Mouse (Mus musculus): ENCODE data around the gene Ldlrad3. TPM values are rescaled to one million over a fixed set of nuclear protein-coding genes. Genes with fewer than 3 reads are reported as not detected.
A peak's percentile ranks its signal among the peaks of the same experiment; 100 is the strongest.

Gene Ldlrad3
- polyA plus RNA-seq, 1 experiment = 15.5 TPM

DNA sequence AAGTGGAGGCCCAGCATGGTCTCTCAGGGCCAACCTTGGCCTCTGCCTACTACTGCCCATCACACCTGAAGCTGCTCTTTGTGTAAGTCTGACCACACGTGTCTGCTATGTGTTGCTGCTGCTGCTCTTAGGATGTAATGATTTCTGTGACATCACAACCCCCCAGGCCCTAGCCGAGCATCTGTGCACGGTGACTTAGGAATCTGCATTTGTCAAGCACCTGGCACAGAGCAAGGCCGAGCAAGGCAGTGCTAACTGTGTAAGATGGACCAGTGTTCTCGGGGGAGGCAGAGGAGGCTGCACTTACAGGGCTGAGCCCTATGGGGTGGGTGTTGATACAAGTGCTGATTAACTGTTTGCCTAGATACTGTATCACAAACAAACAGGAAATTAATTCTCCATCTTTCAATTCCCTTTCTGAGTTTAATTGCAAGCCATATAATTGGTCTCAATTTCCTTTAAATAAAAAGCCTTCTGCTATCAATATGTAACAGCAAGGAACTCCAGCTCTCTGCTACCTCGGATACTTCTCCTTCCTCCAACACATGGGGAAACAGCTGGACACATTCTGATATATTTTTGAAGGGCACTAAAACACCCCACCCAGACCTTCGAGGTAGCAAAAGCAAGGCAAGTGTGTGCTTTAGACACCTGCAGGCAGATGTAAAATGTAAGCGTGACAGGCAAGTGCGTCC is 152.2 kb downstream of the Ldlrad3 start:
- peaks cover 6% of the 10 kb centered on the region for H3K79me2 ChIP-seq (ENCODE audit: control insufficient read depth, insufficient read depth)
- TF ChIP-seq FOSL1 (IDR thresholded peaks at IDR 0.05; ENCODE audit: insufficient read depth, low read length, poor library complexity, severe bottlenecking) (no peak), CTCF (IDR thresholded peaks at IDR 0.05; ENCODE audit: control insufficient read depth, insufficient read depth, insufficient read length) (no peak), USF1 (IDR thresholded peaks at IDR 0.05; ENCODE audit: low read depth) (no peak), MYOG (IDR thresholded peaks at IDR 0.05; ENCODE audit: control insufficient read depth, extremely low read depth, insufficient read length) (no peak), MYOD1 (IDR thresholded peaks at IDR 0.05; ENCODE audit: control insufficient read depth, insufficient read length, low read depth) (no peak), CEBPB (IDR thresholded peaks at IDR 0.05; ENCODE audit: low read depth) (no peak), MAX (IDR thresholded peaks at IDR 0.05) (no peak)
- H3K27me3 ChIP-seq (ENCODE audit: control insufficient read depth, insufficient read depth, insufficient read length) = no peaks in the 10 kb centered on the region
- H3ac ChIP-seq (ENCODE audit: control insufficient read depth, insufficient read length, low read depth) = no peak overlapping the region
- H3K79me3 ChIP-seq (ENCODE audit: low read depth) = peaks cover 9% of the 10 kb centered on the region
- no peak overlapping the region for H3K4me3 ChIP-seq (ENCODE audit: insufficient read depth, poor library complexity, severe bottlenecking)
- peaks cover 6% of the 10 kb centered on the region for H3K36me3 ChIP-seq (ENCODE audit: control insufficient read depth, insufficient read depth)

DNA sequence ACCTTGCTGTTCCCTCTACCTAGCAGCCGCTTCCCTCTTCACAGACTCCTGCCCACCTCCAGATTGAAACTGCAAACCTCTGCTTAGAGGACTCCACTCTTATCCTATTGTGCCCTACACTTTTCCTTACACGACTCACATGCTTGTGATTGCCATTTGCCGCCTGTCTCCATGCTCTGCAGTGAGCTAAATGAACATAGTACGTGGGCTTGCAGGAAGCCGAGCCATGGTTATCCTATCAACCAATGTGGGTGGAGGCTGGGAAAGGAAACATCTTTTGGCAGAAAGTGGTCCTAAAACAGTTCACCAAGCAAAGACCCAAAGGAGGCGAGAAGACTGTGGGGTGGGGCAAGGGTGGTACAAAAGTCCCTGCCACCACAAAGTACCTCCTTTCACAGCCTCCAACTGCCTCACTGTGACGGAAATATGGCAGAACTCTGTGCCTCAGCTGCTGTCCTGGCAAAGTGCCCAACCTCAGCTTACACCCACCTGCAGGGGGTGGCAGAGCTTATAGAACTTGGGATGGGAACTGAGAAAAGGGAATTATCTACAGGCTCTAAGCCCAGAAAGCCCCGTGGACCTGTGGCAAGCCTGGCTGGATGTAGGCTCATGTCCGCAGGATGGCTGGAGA is 153.4 kb downstream of the Ldlrad3 start:
- H3ac ChIP-seq (ENCODE audit: control insufficient read depth, insufficient read length, low read depth) = no peak overlapping the region
- H3K4me3 ChIP-seq (ENCODE audit: insufficient read depth, poor library complexity, severe bottlenecking) = no peak overlapping the region
- H3K79me2 ChIP-seq (ENCODE audit: control insufficient read depth, insufficient read depth) = peaks cover 6% of the 10 kb centered on the region
- H3K27me3 ChIP-seq (ENCODE audit: control insufficient read depth, insufficient read depth, insufficient read length) = no peaks in the 10 kb centered on the region
- TF ChIP-seq FOSL1 (IDR thresholded peaks at IDR 0.05; ENCODE audit: insufficient read depth, low read length, poor library complexity, severe bottlenecking) (no peak), MAX (IDR thresholded peaks at IDR 0.05) (no peak), MYOG (IDR thresholded peaks at IDR 0.05; ENCODE audit: control insufficient read depth, extremely low read depth, insufficient read length) (no peak), MYOD1 (IDR thresholded peaks at IDR 0.05; ENCODE audit: control insufficient read depth, insufficient read length, low read depth) (no peak), USF1 (IDR thresholded peaks at IDR 0.05; ENCODE audit: low read depth) (no peak), CEBPB (IDR thresholded peaks at IDR 0.05; ENCODE audit: low read depth) (no peak), CTCF (IDR thresholded peaks at IDR 0.05; ENCODE audit: control insufficient read depth, insufficient read depth, insufficient read length) (no peak)
- H3K79me3 ChIP-seq (ENCODE audit: low read depth) = peaks cover 9% of the 10 kb centered on the region
- H3K36me3 ChIP-seq (ENCODE audit: control insufficient read depth, insufficient read depth) = peaks cover 6% of the 10 kb centered on the region

DNA sequence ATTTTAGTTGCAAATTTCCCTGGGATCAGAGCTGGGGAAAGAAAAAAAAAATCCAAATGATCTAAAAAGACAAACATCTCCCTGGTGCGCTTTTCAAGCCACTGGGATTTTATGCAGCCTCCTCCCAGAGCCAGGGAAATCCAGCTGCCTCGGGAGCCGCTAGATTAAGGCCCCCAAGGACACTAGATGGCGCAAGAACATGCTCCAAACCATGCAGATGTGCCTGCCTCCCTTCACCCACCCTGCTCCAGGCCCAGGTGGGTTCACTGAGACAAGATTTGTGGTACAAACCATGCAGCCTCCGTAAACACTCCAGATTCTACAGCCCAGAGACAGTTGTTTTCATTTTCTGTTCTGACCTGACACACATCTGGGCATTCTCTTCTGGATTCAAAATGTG is 155.5 kb downstream of the Ldlrad3 start:
- H3ac ChIP-seq (ENCODE audit: control insufficient read depth, insufficient read length, low read depth) = no peak overlapping the region
- peaks cover 7% of the 10 kb centered on the region for H3K36me3 ChIP-seq (ENCODE audit: control insufficient read depth, insufficient read depth)
- no peak overlapping the region for H3K4me3 ChIP-seq (ENCODE audit: insufficient read depth, poor library complexity, severe bottlenecking)
- H3K79me2 ChIP-seq (ENCODE audit: control insufficient read depth, insufficient read depth) = peaks cover 6% of the 10 kb centered on the region
- TF ChIP-seq CTCF (IDR thresholded peaks at IDR 0.05; ENCODE audit: control insufficient read depth, insufficient read depth, insufficient read length) = peak; percentile 69
- no peak for TF ChIP-seq CEBPB (IDR thresholded peaks at IDR 0.05; ENCODE audit: low read depth)
- H3K27me3 ChIP-seq (ENCODE audit: control insufficient read depth, insufficient read depth, insufficient read length) = no peaks in the 10 kb centered on the region
- peaks cover 8% of the 10 kb centered on the region for H3K79me3 ChIP-seq (ENCODE audit: low read depth)

DNA sequence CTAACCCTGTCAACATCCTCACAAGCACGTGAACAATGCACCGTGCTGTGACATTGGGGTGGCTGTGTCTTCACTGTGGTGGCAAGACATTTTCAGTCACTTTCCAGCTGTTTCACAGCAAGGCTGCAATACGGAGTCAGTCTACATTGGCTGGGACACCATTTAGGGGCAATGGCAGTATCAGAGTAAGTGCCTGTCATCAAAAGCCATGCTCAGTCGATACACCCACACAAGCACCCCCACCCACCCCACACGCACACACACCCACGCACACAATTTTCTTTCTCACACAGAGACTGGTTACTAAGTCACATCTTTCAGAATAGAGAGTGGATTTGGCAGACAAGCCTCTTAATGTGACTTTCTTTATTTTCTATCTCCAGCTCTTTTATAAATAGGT is 156.0 kb downstream of the Ldlrad3 start:
- Histone ChIP-seq H3K79me3 (ENCODE audit: low read depth) (peaks cover 8% of the 10 kb centered on the region), H3K27me3 (ENCODE audit: control insufficient read depth, insufficient read depth, insufficient read length) (no peaks in the 10 kb centered on the region), H3K36me3 (ENCODE audit: control insufficient read depth, insufficient read depth) (peaks cover 12% of the 10 kb centered on the region), H3ac (ENCODE audit: control insufficient read depth, insufficient read length, low read depth) (no peak overlapping the region), H3K79me2 (ENCODE audit: control insufficient read depth, insufficient read depth) (peaks cover 6% of the 10 kb centered on the region), H3K4me3 (ENCODE audit: insufficient read depth, poor library complexity, severe bottlenecking) (no peak overlapping the region)
- TF ChIP-seq CEBPB (IDR thresholded peaks at IDR 0.05; ENCODE audit: low read depth) (no peak), MYOD1 (IDR thresholded peaks at IDR 0.05; ENCODE audit: control insufficient read depth, insufficient read length, low read depth) (no peak), FOSL1 (IDR thresholded peaks at IDR 0.05; ENCODE audit: insufficient read depth, low read length, poor library complexity, severe bottlenecking) (no peak), CTCF (IDR thresholded peaks at IDR 0.05; ENCODE audit: control insufficient read depth, insufficient read depth, insufficient read length) (no peak), USF1 (IDR thresholded peaks at IDR 0.05; ENCODE audit: low read depth) (no peak)

DNA sequence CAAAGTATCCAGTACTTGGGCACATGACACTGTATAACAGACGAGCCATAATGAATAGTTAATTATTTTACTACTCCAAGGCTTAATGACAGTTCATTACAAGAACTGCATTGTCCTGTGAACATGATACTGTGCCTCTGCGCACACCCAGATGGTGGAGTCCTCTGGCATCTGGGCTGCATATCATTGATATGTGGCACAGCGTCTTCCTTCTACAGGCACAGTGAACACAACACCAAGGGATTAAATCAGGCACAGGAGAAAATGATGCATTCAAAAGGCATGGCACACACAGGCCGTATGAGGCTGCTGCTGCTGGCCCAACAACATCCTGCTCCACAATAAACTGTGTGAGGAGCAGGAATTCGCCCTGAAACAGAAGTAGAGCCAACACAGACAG is 156.5 kb downstream of the Ldlrad3 start:
- Histone ChIP-seq H3K79me2 (ENCODE audit: control insufficient read depth, insufficient read depth) (peaks cover 6% of the 10 kb centered on the region), H3K4me3 (ENCODE audit: insufficient read depth, poor library complexity, severe bottlenecking) (no peak overlapping the region), H3K27me3 (ENCODE audit: control insufficient read depth, insufficient read depth, insufficient read length) (no peaks in the 10 kb centered on the region), H3K79me3 (ENCODE audit: low read depth) (peaks cover 8% of the 10 kb centered on the region), H3K36me3 (ENCODE audit: control insufficient read depth, insufficient read depth) (peaks cover 12% of the 10 kb centered on the region), H3ac (ENCODE audit: control insufficient read depth, insufficient read length, low read depth) (no peak overlapping the region)
- TF ChIP-seq USF1 (IDR thresholded peaks at IDR 0.05; ENCODE audit: low read depth) (no peak), CEBPB (IDR thresholded peaks at IDR 0.05; ENCODE audit: low read depth) (no peak), FOSL1 (IDR thresholded peaks at IDR 0.05; ENCODE audit: insufficient read depth, low read length, poor library complexity, severe bottlenecking) (no peak), MYOD1 (IDR thresholded peaks at IDR 0.05; ENCODE audit: control insufficient read depth, insufficient read length, low read depth) (no peak), MYOG (IDR thresholded peaks at IDR 0.05; ENCODE audit: control insufficient read depth, extremely low read depth, insufficient read length) (no peak), MAX (IDR thresholded peaks at IDR 0.05) (no peak)

DNA sequence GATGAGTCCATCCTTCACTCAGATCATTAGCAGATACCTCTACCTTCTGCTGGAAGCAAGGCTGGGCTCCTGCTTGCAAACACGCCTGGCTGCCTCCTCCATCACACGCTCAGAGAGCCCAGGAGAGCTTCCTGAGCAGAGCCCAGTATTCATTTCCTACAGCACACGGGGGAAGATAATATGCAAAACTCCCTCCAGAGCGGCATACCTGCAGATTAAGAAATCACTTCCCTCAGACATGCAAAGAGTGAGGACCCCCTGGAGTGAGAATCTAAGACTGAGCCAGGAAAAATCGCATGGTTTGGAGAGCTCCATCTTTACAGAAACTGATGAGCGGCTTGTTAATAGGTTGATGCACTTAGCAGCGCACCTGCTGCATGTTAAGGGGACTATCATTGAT is 158.9 kb downstream of the Ldlrad3 start:
- H3K4me3 ChIP-seq (ENCODE audit: insufficient read depth, poor library complexity, severe bottlenecking) = no peak overlapping the region
- H3ac ChIP-seq (ENCODE audit: control insufficient read depth, insufficient read length, low read depth) = no peak overlapping the region
- H3K36me3 ChIP-seq (ENCODE audit: control insufficient read depth, insufficient read depth) = peaks cover 6% of the 10 kb centered on the region
- TF ChIP-seq MAX (IDR thresholded peaks at IDR 0.05) (no peak), USF1 (IDR thresholded peaks at IDR 0.05; ENCODE audit: low read depth) (no peak), MYOD1 (IDR thresholded peaks at IDR 0.05; ENCODE audit: control insufficient read depth, insufficient read length, low read depth) (no peak), MYOG (IDR thresholded peaks at IDR 0.05; ENCODE audit: control insufficient read depth, extremely low read depth, insufficient read length) (no peak), CTCF (IDR thresholded peaks at IDR 0.05; ENCODE audit: control insufficient read depth, insufficient read depth, insufficient read length) (no peak), FOSL1 (IDR thresholded peaks at IDR 0.05; ENCODE audit: insufficient read depth, low read length, poor library complexity, severe bottlenecking) (no peak), CEBPB (IDR thresholded peaks at IDR 0.05; ENCODE audit: low read depth) (no peak)
- peaks cover 1% of the 10 kb centered on the region for H3K79me2 ChIP-seq (ENCODE audit: control insufficient read depth, insufficient read depth)
- H3K79me3 ChIP-seq (ENCODE audit: low read depth) = no peaks in the 10 kb centered on the region
- no peaks in the 10 kb centered on the region for H3K27me3 ChIP-seq (ENCODE audit: control insufficient read depth, insufficient read depth, insufficient read length)
